Mouse (Mus musculus): ENCODE results near the gene Pcbp3.

- TF ChIP-seq CTCF (conservative IDR thresholded peaks at IDR 0.05; ENCODE audit: insufficient read depth, insufficient read length, low read depth, low read length) (no peak), POLR2A (IDR thresholded peaks at IDR 0.05; ENCODE audit: low read depth, low read length) (no peak)
Observed at GRCm38 (mm10) chr10:76978042-76978441, 16.4 kb upstream of the Pcbp3 start.
